Mouse (Mus musculus) hindbrain, embryonic 10.5 days (tissue): ENCODE data around the gene Disp1. TPM values are rescaled to one million over a fixed set of nuclear protein-coding genes. Genes with fewer than 3 reads are reported as not detected.

Experiments
- polyA plus RNA-seq: library from polyadenylated mRNA; unstranded; fragments of >200 nt; fragmentation: Nextera tagmentation; extraction: Ambion mirVana; gene quantifications from 2 replicates; pipeline ENCODE4 v1.2.1, GENCODE M21; 2016

Gene Disp1
- polyA plus RNA-seq, 1 experiment from 2014 or later: 13.0 TPM

Other genes starting within 250 kb of the Disp1 start
- 45.5 and 47.7 TPM in 2 replicates for gene Aida, start 75.1 kb upstream of the Disp1 start, polyA plus RNA-seq
- gene Brox, start 75.7 kb upstream of the Disp1 start, polyA plus RNA-seq: 42.7 and 47.1 TPM in 2 replicates
- 74.6 and 84.5 TPM in 2 replicates for gene Mia3, start 148.0 kb upstream of the Disp1 start, polyA plus RNA-seq
- gene Taf1a, start 167.5 kb upstream of the Disp1 start, polyA plus RNA-seq: 16.3 and 19.0 TPM in 2 replicates
- gene Hhipl2, start 196.7 kb upstream of the Disp1 start, polyA plus RNA-seq: 0.13 TPM in 1 of 2 replicates, not detected in the other